Mouse (Mus musculus) midbrain, embryonic 14.5 days (tissue): ENCODE results near the gene Ibtk. TPM values are rescaled to one million over a fixed set of nuclear protein-coding genes. Genes with fewer than 3 reads are reported as not detected.

Source experiments
- ATAC-seq: fragments of 200-750 bp; cut with Nextera tagmentation; 2 replicates; pipeline ENCODE4 v1.8.0; 2017; ENCODE audit warnings: moderate number of reproducible peaks, moderate library complexity; ENCODE audit not compliant: low FRiP score, low TSS enrichment
- DNase-seq: peaks from one replicate; pipeline ENCODE4 v3.0.0-alpha.2; 2015
- H3K27ac ChIP-seq: fragments of 300-500 bp; sonication (generic); replicated peaks from 2 replicates; pipeline ENCODE4 v1.5.1; 2014; ENCODE audit warnings: mild to moderate bottlenecking, low read depth, low read length, moderate library complexity
- H3K27me3 ChIP-seq: fragments of 300-500 bp; sonication (generic); 2 replicates; pipeline ENCODE4 v1.6.1; 2014; ENCODE audit warnings: low read length, control low read depth, mixed read lengths; ENCODE audit not compliant: control insufficient read depth, insufficient read depth
- H3K36me3 ChIP-seq: fragments of 300-500 bp; sonication (generic); 2 replicates; pipeline ENCODE4 v1.6.1; 2014; ENCODE audit warnings: low read length, control low read depth; ENCODE audit not compliant: control insufficient read depth, insufficient read depth
- H3K4me1 ChIP-seq: fragments of 300-500 bp; sonication (generic); 2 replicates; pipeline ENCODE4 v1.6.1; 2014; ENCODE audit warnings: mild to moderate bottlenecking, antibody characterized with exemption, low read length, control low read depth; ENCODE audit not compliant: control insufficient read depth, insufficient read depth
- H3K4me2 ChIP-seq: fragments of 300-500 bp; sonication (generic); 2 replicates; pipeline ENCODE4 v1.6.1; 2014; ENCODE audit warnings: mild to moderate bottlenecking, low read length, moderate library complexity
- H3K4me3 ChIP-seq: fragments of 300-500 bp; sonication (generic); replicated peaks from 2 replicates; pipeline ENCODE4 v1.5.1; 2014; ENCODE audit warnings: low read depth, low read length
- H3K9ac ChIP-seq: fragments of 300-500 bp; sonication (generic); replicated peaks from 2 replicates; pipeline ENCODE4 v1.6.1; 2014; ENCODE audit warnings: mild to moderate bottlenecking, low read length, moderate library complexity
- H3K9me3 ChIP-seq: fragments of 300-500 bp; sonication (generic); 2 replicates; pipeline ENCODE4 v1.6.1; 2016; ENCODE audit warnings: low read length, control low read depth, mixed read lengths; ENCODE audit not compliant: control insufficient read depth
- WGBS: fragments of 180-500 bp; shearing (Covaris S2); extraction: QIAGEN DNeasy Blood & Tissue Kit; methylation state at CpG from one replicate; pipeline ENCODE4 v1.1.7; 2014; 5-methylcytosine and 5-hydroxymethylcytosine counted together
- polyA plus RNA-seq: library from polyadenylated mRNA; unstranded; fragments of >200 nt; fragmentation: Nextera tagmentation; extraction: Ambion mirVana; gene quantifications from 2 replicates; pipeline ENCODE4 v1.2.1, GENCODE M21; 2014

The Ibtk gene
- polyA plus RNA-seq, 1 experiment from 2014 or later, result 46.5 TPM

- 89% methylated on average over 10 of the region's 10 CpGs for WGBS
- ATAC-seq (no peak), DNase-seq (no peak)
- H3K9me3 ChIP-seq, result no peaks in the 10 kb centered on the region
- H3K9ac ChIP-seq, result no peak overlapping the region
- H3K4me2 ChIP-seq, result no peak overlapping the region
- no peaks in the 10 kb centered on the region for H3K27me3 ChIP-seq
- H3K4me1 ChIP-seq, result peaks cover 5% of the 10 kb centered on the region; the same call in 1 of the 2 replicates
- H3K36me3 ChIP-seq, result no peaks in the 10 kb centered on the region
- no peak overlapping the region for H3K4me3 ChIP-seq
- no peak overlapping the region for H3K27ac ChIP-seq
These were observed 73.8 kb downstream of the Ibtk start for GRCm38 (mm10) chr9:85675131-85675905.

- Histone ChIP-seq H3K4me1 (peaks cover 5% of the 10 kb centered on the region; the same call in 1 of the 2 replicates), H3K36me3 (no peaks in the 10 kb centered on the region), H3K4me3 (no peak overlapping the region), H3K27ac (no peak overlapping the region; the same call in 1 of the 2 replicates), H3K4me2 (no peak overlapping the region), H3K9ac (no peak overlapping the region), H3K9me3 (no peaks in the 10 kb centered on the region), H3K27me3 (no peaks in the 10 kb centered on the region)
- ATAC-seq (peak; percentile 55; the same call in 1 of the 2 replicates), DNase-seq (peak; percentile 44)
- 35% methylated on average over 15 of the region's 15 CpGs for WGBS
These were observed 75.1 kb downstream of the Ibtk start for GRCm38 (mm10) chr9:85673907-85674481.

DNA sequence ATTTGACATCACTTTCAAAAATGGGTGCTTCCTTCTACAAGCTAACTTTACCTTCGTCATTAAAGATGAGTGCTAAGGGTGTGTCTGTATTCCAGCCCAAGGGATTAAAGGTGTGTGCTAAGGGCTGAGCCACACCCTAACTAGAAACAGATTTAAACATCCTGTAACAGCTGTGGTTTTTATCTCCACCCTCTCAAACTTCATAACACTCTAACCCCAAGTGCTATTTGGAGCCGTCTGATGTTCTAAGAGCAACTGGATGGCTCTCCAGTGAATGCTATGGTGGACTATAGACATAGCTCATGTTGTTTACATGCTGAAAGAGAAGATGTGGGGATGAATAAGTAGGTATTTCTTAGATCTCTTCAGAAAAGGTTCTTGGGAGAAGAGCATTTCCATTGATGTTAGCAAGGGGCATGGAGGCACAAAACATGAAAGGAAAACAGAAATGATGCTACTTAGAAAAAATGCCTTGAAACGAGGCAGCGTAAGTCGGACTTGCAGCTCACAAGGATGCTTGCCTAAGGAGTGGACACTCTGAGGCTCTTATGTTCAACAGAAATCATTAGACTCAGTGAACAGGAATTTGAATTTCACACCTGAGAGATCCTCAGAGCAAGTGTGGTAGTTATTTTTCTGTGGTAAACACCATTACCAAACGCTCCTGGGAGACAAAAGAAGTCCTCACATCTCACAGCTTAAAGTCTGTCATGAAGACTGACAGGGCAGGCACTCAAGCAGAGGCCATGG lies 77.4 kb downstream of the Ibtk start:
- peaks cover 5% of the 10 kb centered on the region; the same call in 1 of the 2 replicates for H3K4me1 ChIP-seq
- H3K9ac ChIP-seq, result no peak overlapping the region
- no peak overlapping the region for H3K4me2 ChIP-seq
- no peaks in the 10 kb centered on the region for H3K27me3 ChIP-seq
- no peaks in the 10 kb centered on the region for H3K9me3 ChIP-seq
- no peak overlapping the region for H3K27ac ChIP-seq
- H3K4me3 ChIP-seq, result no peak overlapping the region
- DNase-seq (no peak), ATAC-seq (no peak)
- WGBS, result 84% methylated on average over 6 of the region's 6 CpGs
- H3K36me3 ChIP-seq, result no peaks in the 10 kb centered on the region

DNA sequence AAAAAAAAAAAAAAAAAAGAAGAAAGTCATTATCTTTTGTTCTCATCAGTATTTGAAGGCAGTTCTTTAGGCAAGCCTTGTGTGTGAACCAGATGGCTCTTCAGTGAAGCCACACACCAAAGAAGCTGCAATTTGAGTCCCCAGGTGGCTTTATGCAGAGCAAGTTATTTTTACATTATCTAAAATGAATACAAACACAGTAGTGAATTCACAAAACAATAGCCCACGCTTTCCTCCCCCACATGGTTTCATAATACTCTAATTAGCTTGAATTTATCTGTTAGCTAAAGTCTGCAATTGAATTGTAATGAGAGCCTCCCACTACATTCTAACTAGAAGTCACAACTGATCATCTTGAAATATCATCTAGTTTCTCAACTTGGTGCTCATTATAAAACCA lies 84.8 kb downstream of the Ibtk start:
- H3K4me2 ChIP-seq, result no peak overlapping the region
- H3K27ac ChIP-seq, result no peak overlapping the region
- no peaks in the 10 kb centered on the region for H3K36me3 ChIP-seq
- H3K27me3 ChIP-seq, result no peaks in the 10 kb centered on the region
- 81% methylated on average over 1 of the region's 1 CpGs for WGBS
- H3K9ac ChIP-seq, result no peak overlapping the region
- DNase-seq (peak; percentile 6), ATAC-seq (no peak)
- H3K9me3 ChIP-seq, result no peaks in the 10 kb centered on the region
- no peak overlapping the region for H3K4me3 ChIP-seq
- no peaks in the 10 kb centered on the region for H3K4me1 ChIP-seq

DNA sequence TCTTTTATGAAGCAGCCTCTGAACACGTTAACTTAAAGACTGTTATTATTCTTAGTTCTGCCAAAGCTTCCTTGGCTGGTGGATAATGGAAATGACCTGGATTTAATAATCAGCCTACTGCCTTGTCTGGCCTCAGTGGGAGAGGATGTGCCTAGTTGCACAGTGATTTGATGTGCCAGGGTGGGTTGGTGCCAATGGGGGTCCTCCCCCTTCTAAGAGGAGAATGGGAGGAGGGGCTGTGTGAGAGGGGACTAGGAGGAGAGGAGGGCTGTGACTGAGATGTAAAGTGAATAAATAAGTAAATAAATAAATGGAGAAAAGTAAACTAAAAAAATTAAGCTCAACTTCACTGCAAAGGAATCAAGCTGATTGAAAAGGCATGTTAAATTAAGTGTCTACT lies 85.3 kb downstream of the Ibtk start:
- H3K4me3 ChIP-seq, result no peak overlapping the region
- ATAC-seq (no peak), DNase-seq (peak; percentile 14)
- no peak overlapping the region for H3K4me2 ChIP-seq
- H3K9me3 ChIP-seq, result no peaks in the 10 kb centered on the region
- no peak overlapping the region for H3K9ac ChIP-seq
- no peaks in the 10 kb centered on the region for H3K27me3 ChIP-seq
- H3K36me3 ChIP-seq, result no peaks in the 10 kb centered on the region
- H3K4me1 ChIP-seq, result no peaks in the 10 kb centered on the region
- 56% methylated on average over 1 of the region's 1 CpGs for WGBS
- H3K27ac ChIP-seq, result no peak overlapping the region

DNA sequence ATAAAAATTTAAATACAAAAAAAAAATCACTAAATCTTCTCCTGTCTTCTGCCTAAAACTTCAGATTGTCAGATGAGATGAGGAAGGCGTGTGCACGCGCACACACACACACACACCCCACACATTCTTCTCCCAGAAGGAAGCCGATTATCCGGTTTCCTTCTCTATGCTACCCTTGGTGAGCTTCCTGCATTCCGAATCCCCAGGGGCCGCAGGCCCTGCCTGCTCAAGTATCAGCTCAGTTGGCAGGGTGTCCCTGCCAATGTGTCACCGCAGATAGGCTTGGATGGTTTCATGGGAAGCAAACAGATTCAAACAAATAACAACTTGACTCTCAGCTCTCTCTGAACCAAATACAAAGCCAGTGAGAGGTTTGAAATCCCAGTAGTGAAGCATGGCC lies 86.0 kb downstream of the Ibtk start:
- no peaks in the 10 kb centered on the region for H3K9me3 ChIP-seq
- ATAC-seq (no peak), DNase-seq (peak; percentile 33)
- H3K9ac ChIP-seq, result no peak overlapping the region
- H3K27ac ChIP-seq, result no peak overlapping the region
- H3K4me3 ChIP-seq, result no peak overlapping the region
- WGBS, result 28% methylated on average over 8 of the region's 8 CpGs
- no peaks in the 10 kb centered on the region for H3K36me3 ChIP-seq
- no peaks in the 10 kb centered on the region for H3K27me3 ChIP-seq
- H3K4me2 ChIP-seq, result no peak overlapping the region
- H3K4me1 ChIP-seq, result no peaks in the 10 kb centered on the region

DNA sequence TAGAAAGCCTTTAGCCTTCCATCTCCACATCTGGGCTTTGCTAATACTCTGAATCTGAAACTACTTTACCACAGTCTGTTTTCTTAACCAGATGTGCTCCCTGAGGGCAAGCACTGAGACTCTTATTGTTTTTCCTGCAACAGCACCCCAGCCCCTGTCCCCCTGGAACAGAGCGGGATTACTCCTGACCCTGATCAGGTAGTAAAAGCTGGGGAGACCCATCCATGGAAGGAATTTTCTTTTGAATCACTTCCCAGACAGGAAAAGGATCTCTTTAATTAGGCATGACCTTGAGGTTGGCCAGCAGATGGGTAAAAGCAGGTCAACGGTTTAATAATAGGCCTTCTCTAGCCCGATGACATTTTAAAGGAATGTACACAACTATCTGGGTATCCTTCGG lies 95.7 kb downstream of the Ibtk start:
- ATAC-seq (no peak), DNase-seq (no peak)
- Histone ChIP-seq H3K27me3 (no peaks in the 10 kb centered on the region), H3K9me3 (no peaks in the 10 kb centered on the region), H3K4me1 (no peaks in the 10 kb centered on the region), H3K36me3 (no peaks in the 10 kb centered on the region), H3K27ac (no peak overlapping the region), H3K9ac (no peak overlapping the region), H3K4me2 (no peak overlapping the region), H3K4me3 (no peak overlapping the region)
- 88% methylated on average over 4 of the region's 4 CpGs for WGBS

- Histone ChIP-seq H3K36me3 (no peaks in the 10 kb centered on the region), H3K27me3 (no peaks in the 10 kb centered on the region), H3K9me3 (no peaks in the 10 kb centered on the region), H3K4me1 (no peaks in the 10 kb centered on the region), H3K9ac (no peak overlapping the region), H3K27ac (no peak overlapping the region), H3K4me2 (no peak overlapping the region), H3K4me3 (no peak overlapping the region)
- no peak for DNase-seq
- WGBS, result 84% methylated on average over 2 of the region's 2 CpGs
- ATAC-seq, result no peak
These were observed 110.9 kb downstream of the Ibtk start for GRCm38 (mm10) chr9:85638276-85638675.
